Mouse (Mus musculus) small intestine, adult 2 months (tissue): ENCODE data around the gene Atf3.

Experiments
- CTCF ChIP-seq: fragments of 200-500 bp; IDR thresholded peaks from 2 replicates; pipeline ENCODE4 v1.5.1; 2012; ENCODE audit warnings: low read depth, mild to moderate bottlenecking, control low read depth, inconsistent platforms, low read length, moderate library complexity, mixed read lengths; ENCODE audit not compliant: insufficient replicate concordance, insufficient read length; ENCODE audit errors: extremely low read depth
- POLR2A ChIP-seq: fragments of 200-500 bp; IDR thresholded peaks from 2 replicates; pipeline ENCODE4 v1.6.1; 2012; ENCODE audit warnings: low read depth, mild to moderate bottlenecking, control low read depth, inconsistent platforms, low read length, moderate library complexity

- no peak for TF ChIP-seq CTCF
- no peak for TF ChIP-seq POLR2A
Measured at GRCm38 (mm10) chr1:191166189-191166588, 51.6 kb downstream of the Atf3 start.
